Mouse (Mus musculus) MEL (cell line): ENCODE data around the gene Sipa1l2. TPM values are rescaled to one million over a fixed set of nuclear protein-coding genes. Genes with fewer than 3 reads are reported as not detected.
A peak's percentile ranks its signal among the peaks of the same experiment; 100 is the strongest.

Source experiments
- DNase-seq: peaks from one replicate; pipeline ENCODE4 v3.0.0; 2011; ENCODE audit warnings: low read depth, low spot score
- H3K27ac ChIP-seq: 2 replicates; pipeline ENCODE4 v1.5.1; 2012; ENCODE audit warnings: low read depth, mild to moderate bottlenecking, control low read depth, low read length, moderate library complexity; ENCODE audit not compliant: control insufficient read depth
- H3K27me3 ChIP-seq, 2 experiments: fragments of 150-350 bp in 1 of 2; sonication (generic) in 1 of 2; 2 replicates each; pipeline ENCODE4 v1.6.1; 2012; ENCODE audit warnings: low read length in 2 of 2, mild to moderate bottlenecking in 2 of 2, improper control_type of control experiment in 1 of 2, moderate library complexity in 1 of 2; ENCODE audit not compliant: insufficient read depth in 2 of 2, control insufficient read depth in 1 of 2
- H3K36me3 ChIP-seq, 2 experiments: 2 replicates each; pipeline ENCODE4 v1.6.1; 2012 to 2014; ENCODE audit warnings: low read length in 2 of 2, improper control_type of control experiment in 1 of 2, inconsistent platforms in 1 of 2, mild to moderate bottlenecking in 1 of 2; ENCODE audit not compliant: insufficient read depth in 2 of 2, control insufficient read depth in 1 of 2
- H3K4me1 ChIP-seq, 2 experiments: fragments of 150-350 bp in 1 of 2; sonication (generic) in 1 of 2; 2 replicates each; pipeline ENCODE4 v1.6.1; 2012; ENCODE audit warnings: low read length in 2 of 2, improper control_type of control experiment in 1 of 2, mild to moderate bottlenecking in 1 of 2; ENCODE audit not compliant: insufficient read depth in 2 of 2, control insufficient read depth in 1 of 2
- H3K4me3 ChIP-seq, 2 experiments: fragments of 150-350 bp in 1 of 2; sonication (generic) in 1 of 2; 2 replicates each; pipeline ENCODE4 v1.5.1; 2012; ENCODE audit warnings: low read depth in 2 of 2, low read length in 2 of 2, mild to moderate bottlenecking in 2 of 2, moderate library complexity in 2 of 2, control low read depth in 1 of 2, improper control_type of control experiment in 1 of 2; ENCODE audit not compliant: control insufficient read depth in 1 of 2, insufficient read depth in 1 of 2
- H3K79me2 ChIP-seq: 2 replicates; pipeline ENCODE4 v1.6.1; 2012; ENCODE audit warnings: mild to moderate bottlenecking, low read length, moderate library complexity; ENCODE audit not compliant: control insufficient read depth, poor library complexity, insufficient read depth
- H3K9ac ChIP-seq: 2 replicates; pipeline ENCODE4 v1.6.1; 2012; ENCODE audit warnings: low read depth, mild to moderate bottlenecking, control low read depth, low read length, moderate library complexity; ENCODE audit not compliant: control insufficient read depth, poor library complexity, severe bottlenecking
- H3K9me3 ChIP-seq: fragments of 150-350 bp; sonication (generic); replicated peaks from 2 replicates; pipeline ENCODE4 v1.6.1; 2012; ENCODE audit warnings: mild to moderate bottlenecking, low read length, improper control_type of control experiment, moderate library complexity; ENCODE audit not compliant: insufficient read depth
- BHLHE40 ChIP-seq: IDR thresholded peaks from 2 replicates; pipeline ENCODE4 v1.6.1; 2012; ENCODE audit warnings: low read depth, mild to moderate bottlenecking, inconsistent platforms, low read length, improper control_type of control experiment, borderline replicate concordance
- CTCF ChIP-seq, 3 experiments: IDR thresholded peaks in 2 of 3; conservative IDR thresholded peaks in 1 of 3; 2 replicates each; pipeline ENCODE4 v1.5.1; 2011 to 2012; ENCODE audit warnings: low read length in 3 of 3, low read depth in 2 of 3, mild to moderate bottlenecking in 2 of 3, improper control_type of control experiment in 1 of 3, inconsistent platforms in 1 of 3, mixed read lengths in 1 of 3, moderate library complexity in 1 of 3; ENCODE audit not compliant: control insufficient read depth in 1 of 3, insufficient read depth in 1 of 3, poor library complexity in 1 of 3, severe bottlenecking in 1 of 3
- E2F4 ChIP-seq: IDR thresholded peaks from 2 replicates; pipeline ENCODE4 v1.6.1; 2011; ENCODE audit warnings: low read depth, low read length, improper control_type of control experiment, borderline replicate concordance
- EP300 ChIP-seq, 2 experiments: IDR thresholded peaks; 2 replicates each; pipeline ENCODE4 v1.6.1; 2011; ENCODE audit warnings: improper control_type of control experiment in 2 of 2, low read length in 2 of 2, low read depth in 1 of 2, mild to moderate bottlenecking in 1 of 2
- ETS1 ChIP-seq: IDR thresholded peaks from 2 replicates; pipeline ENCODE4 v1.6.1; 2012; ENCODE audit warnings: low read depth, mild to moderate bottlenecking, inconsistent platforms, low read length, improper control_type of control experiment, moderate library complexity
- HCFC1 ChIP-seq: IDR thresholded peaks from 2 replicates; pipeline ENCODE4 v1.6.1; 2012; ENCODE audit warnings: low read depth, mild to moderate bottlenecking, inconsistent platforms, low read length, improper control_type of control experiment, moderate library complexity
- JUND ChIP-seq: IDR thresholded peaks from 2 replicates; pipeline ENCODE4 v1.6.1; 2011; ENCODE audit warnings: low read depth, mild to moderate bottlenecking, improper control_type of control experiment, low read length
- KAT2A ChIP-seq: conservative IDR thresholded peaks from 2 replicates; pipeline ENCODE4 v1.6.1; 2012; ENCODE audit warnings: low read depth, low read length, improper control_type of control experiment, inconsistent platforms
- MYB ChIP-seq: IDR thresholded peaks from 2 replicates; pipeline ENCODE4 v1.6.1; 2011; ENCODE audit warnings: mild to moderate bottlenecking, low read depth, low read length, improper control_type of control experiment
- MYC ChIP-seq: IDR thresholded peaks from 2 replicates; pipeline ENCODE4 v1.6.1; 2011; ENCODE audit warnings: low read depth, mild to moderate bottlenecking, low read length, improper control_type of control experiment, moderate library complexity
- POLR2AphosphoS2 ChIP-seq: IDR thresholded peaks from 2 replicates; pipeline ENCODE4 v1.6.1; 2011; ENCODE audit warnings: low read length, improper control_type of control experiment
- RAD21 ChIP-seq: IDR thresholded peaks from 2 replicates; pipeline ENCODE4 v1.6.1; 2011; ENCODE audit warnings: mild to moderate bottlenecking, low read depth, low read length, improper control_type of control experiment
- SIN3A ChIP-seq: IDR thresholded peaks from 2 replicates; pipeline ENCODE4 v1.6.1; 2012; ENCODE audit warnings: low read length, improper control_type of control experiment, inconsistent platforms
- SMC3 ChIP-seq: IDR thresholded peaks from 2 replicates; pipeline ENCODE4 v1.6.1; 2011; ENCODE audit warnings: low read depth, low read length, improper control_type of control experiment
- TCF12 ChIP-seq: IDR thresholded peaks from 2 replicates; pipeline ENCODE4 v1.6.1; 2014; ENCODE audit warnings: low read depth, mild to moderate bottlenecking, inconsistent platforms, low read length, improper control_type of control experiment, moderate library complexity
- UBTF ChIP-seq: IDR thresholded peaks from 2 replicates; pipeline ENCODE4 v1.6.1; 2012; ENCODE audit warnings: low read depth, mild to moderate bottlenecking, inconsistent platforms, low read length, improper control_type of control experiment, moderate library complexity, borderline replicate concordance; ENCODE audit not compliant: insufficient read depth
- USF1 ChIP-seq: IDR thresholded peaks from 2 replicates; pipeline ENCODE4 v1.6.1; 2014; ENCODE audit warnings: low read depth, mild to moderate bottlenecking, inconsistent platforms, low read length, improper control_type of control experiment, moderate library complexity
- USF2 ChIP-seq, 2 experiments: IDR thresholded peaks; 2 replicates each; pipeline ENCODE4 v1.6.1; 2011 to 2012; ENCODE audit warnings: improper control_type of control experiment in 2 of 2, low read length in 2 of 2, borderline replicate concordance in 1 of 2, inconsistent platforms in 1 of 2, low read depth in 1 of 2, mild to moderate bottlenecking in 1 of 2; ENCODE audit not compliant: insufficient read depth in 1 of 2
- ZC3H11A ChIP-seq: IDR thresholded peaks from 2 replicates; pipeline ENCODE4 v1.6.1; 2012; ENCODE audit warnings: low read depth, mild to moderate bottlenecking, inconsistent platforms, low read length, improper control_type of control experiment
- ZMIZ1 ChIP-seq: IDR thresholded peaks from 2 replicates; pipeline ENCODE4 v1.6.1; 2012; ENCODE audit warnings: low read depth, mild to moderate bottlenecking, inconsistent platforms, low read length, improper control_type of control experiment, moderate library complexity
- polyA plus RNA-seq, 2 experiments: library from polyadenylated mRNA; stranded (reverse) in 1 of 2; unstranded in 1 of 2; fragments of >175 nt in 1 of 2; fragments of >200 nt in 1 of 2; gene quantifications; 2 replicates each; pipeline versions ENCODE4 v1.2.1 to v1.2.4; 2012; ENCODE audit warnings: low replicate concordance in 2 of 2, low read depth in 1 of 2; ENCODE audit not compliant: insufficient read length in 2 of 2, insufficient read depth in 1 of 2, missing spikeins in 1 of 2
- total RNA-seq: library from RNA; depleted of rRNA; stranded (reverse); fragments of 300-350 nt; gene quantifications from 2 replicates; pipeline ENCODE4 v1.2.3, GENCODE M21; 2012

Gene Sipa1l2
- total and polyA plus RNA-seq, 3 experiments, result not detected

DNA sequence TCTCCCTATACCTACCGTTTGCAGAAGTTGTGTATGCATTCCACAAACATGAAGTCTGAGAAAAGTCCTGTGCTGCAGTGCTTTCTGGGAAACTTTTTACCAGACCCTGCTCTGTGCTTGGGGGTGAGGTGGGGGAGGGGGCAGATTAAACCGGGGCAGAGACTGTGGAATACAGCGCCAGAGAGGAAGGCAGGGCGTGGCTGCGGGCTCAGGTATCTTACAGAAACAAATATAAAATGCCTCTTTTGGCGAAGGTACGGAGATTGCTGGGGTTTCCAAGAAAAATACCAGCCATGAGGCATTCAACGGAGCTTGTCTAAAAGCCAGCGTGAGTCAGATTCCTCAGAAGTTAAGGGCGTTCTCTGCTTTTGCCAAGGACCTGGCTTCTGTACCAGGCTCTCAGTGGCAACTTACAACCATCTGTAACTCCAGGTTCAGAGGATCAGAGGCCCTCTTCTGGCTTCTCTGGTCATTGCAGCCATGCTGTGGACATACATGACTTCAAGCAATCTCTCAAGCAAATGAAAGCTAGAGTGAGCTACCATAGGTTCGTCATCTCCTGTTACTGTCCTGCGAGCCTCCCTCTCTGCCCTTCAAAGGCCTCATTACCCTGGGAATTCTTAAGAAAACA is 1.3 kb upstream of the Sipa1l2 start:
- H3K36me3 ChIP-seq, result no peaks in the 10 kb centered on the region
- peak; percentile 3 for DNase-seq
- TF ChIP-seq SIN3A (no peak), ZMIZ1 (no peak), ETS1 (no peak), EP300 (IDR thresholded peaks at IDR 0.05; ENCODE audit: low read depth in 1 of 2, low read length in 2 of 2) (no peak), RAD21 (no peak), E2F4 (no peak), ZC3H11A (no peak), USF2 (IDR thresholded peaks at IDR 0.05; ENCODE audit: borderline replicate concordance in 1 of 2, insufficient read depth in 1 of 2, low read depth in 1 of 2, low read length in 2 of 2) (no peak), KAT2A (no peak), CTCF (IDR thresholded peaks at IDR 0.05 in 2 of 3, conservative IDR thresholded peaks at IDR 0.05 in 1 of 3; ENCODE audit: control insufficient read depth in 1 of 3, insufficient read depth in 1 of 3, low read depth in 2 of 3, low read length in 3 of 3, poor library complexity in 1 of 3, severe bottlenecking in 1 of 3) (no peak), JUND (no peak)
- H3K27ac ChIP-seq, result no peak overlapping the region
- H3K4me3 ChIP-seq, result no peak overlapping the region
- H3K79me2 ChIP-seq, result no peaks in the 10 kb centered on the region
- H3K27me3 ChIP-seq, result no peaks in the 10 kb centered on the region
- H3K4me1 ChIP-seq, result no peaks in the 10 kb centered on the region
- H3K9ac ChIP-seq, result no peak overlapping the region
- no peaks in the 10 kb centered on the region; the same call in 1 of the 2 replicates for H3K9me3 ChIP-seq

GRCm38 (mm10) chr8:125570389-125570788 is 781 bp upstream of the Sipa1l2 start:
- TF ChIP-seq CTCF (IDR thresholded peaks at IDR 0.05 in 2 of 3, conservative IDR thresholded peaks at IDR 0.05 in 1 of 3; ENCODE audit: control insufficient read depth in 1 of 3, insufficient read depth in 1 of 3, low read depth in 2 of 3, low read length in 3 of 3, poor library complexity in 1 of 3, severe bottlenecking in 1 of 3) (no peak), TCF12 (no peak), SMC3 (no peak), MYB (no peak), BHLHE40 (no peak), ETS1 (no peak), POLR2AphosphoS2 (no peak), UBTF (no peak), SIN3A (no peak), HCFC1 (no peak), E2F4 (no peak), EP300 (IDR thresholded peaks at IDR 0.05; ENCODE audit: low read depth in 1 of 2, low read length in 2 of 2) (no peak), MYC (no peak), USF1 (no peak)
- DNase-seq, result no peak
- Histone ChIP-seq H3K27ac (no peak overlapping the region), H3K9ac (no peak overlapping the region), H3K9me3 (no peaks in the 10 kb centered on the region; the same call in 1 of the 2 replicates), H3K79me2 (no peaks in the 10 kb centered on the region), H3K4me3 (no peak overlapping the region), H3K4me1 (no peaks in the 10 kb centered on the region), H3K36me3 (no peaks in the 10 kb centered on the region), H3K27me3 (no peaks in the 10 kb centered on the region)
